ENCODE assay signal across 16 mouse cellular contexts in the genomic region with DNA sequence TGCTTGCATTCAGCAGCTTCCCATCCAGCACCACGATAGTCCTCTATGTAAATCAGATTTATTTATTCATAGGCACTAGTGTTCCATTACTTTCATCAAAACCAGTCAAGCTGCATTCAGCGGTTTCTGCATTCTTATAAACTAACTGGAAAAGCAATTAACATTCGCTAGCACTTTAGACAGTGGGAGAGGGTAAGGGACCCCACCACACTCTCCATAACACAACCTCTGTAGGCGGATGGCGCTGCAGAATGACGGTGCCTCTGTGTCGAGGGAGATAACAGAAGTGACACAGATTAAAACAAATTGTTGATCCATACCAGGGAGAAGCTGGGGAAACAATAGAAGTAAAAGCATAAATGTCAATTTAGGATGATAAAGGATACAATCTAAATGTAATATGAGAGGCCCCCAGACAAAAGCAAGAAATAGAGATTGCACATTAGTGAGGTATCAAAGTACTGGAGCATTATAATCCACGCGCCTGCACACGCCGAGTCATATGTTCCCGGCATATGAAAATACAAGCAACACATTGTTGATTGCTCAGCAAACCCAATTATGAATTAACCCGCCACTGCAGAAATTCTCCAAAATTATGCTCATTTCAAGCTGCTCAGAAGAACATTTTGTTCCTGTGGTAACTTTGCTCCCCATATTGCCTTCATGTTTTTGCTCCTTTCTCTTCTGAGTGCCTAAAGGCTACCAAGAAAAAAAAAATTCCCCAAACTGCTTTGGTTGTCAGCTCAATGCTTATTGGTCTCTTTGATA.
DNase-seq lines count a peak whose midpoint lies in the region; ATAC-seq and TF ChIP-seq lines count a peak whose summit lies in the region.
"Had no signal": no experiment of that assay in that cellular context is flagged by ENCODE, and none has a peak within 500 bp of the region (broad histone marks: within the 10 kb centered on the region; RNA-seq: fewer than 3 reads in every experiment).

No protein-coding gene starts in this region.

- no peak overlapping the region for H3K9ac ChIP-seq in kidney, postnatal 0 days (ENCODE audit: low read depth, low read length)
- H3K9ac ChIP-seq in neural tube, embryonic 12.5 days, result no peak overlapping the region
- H3K9ac ChIP-seq: embryonic facial prominence, embryonic 12.5 days; limb, embryonic 15.5 days; liver, postnatal 0 days had no signal

- H3K27me3 ChIP-seq in kidney, postnatal 0 days (ENCODE audit: insufficient read depth, low read length), result no peaks in the 10 kb centered on the region
- no peaks in the 10 kb centered on the region for H3K27me3 ChIP-seq in neural tube, embryonic 12.5 days (replicated peaks)
- H3K27me3 ChIP-seq in limb, embryonic 10.5 days (ENCODE audit: low read depth, poor library complexity, severe bottlenecking), result no peaks in the 10 kb centered on the region
- H3K27me3 ChIP-seq: embryonic facial prominence, embryonic 12.5 days; limb, embryonic 15.5 days had no signal

- DNase-seq in kidney, postnatal 0 days (ENCODE audit: low spot score), result peak; percentile 32
- DNase-seq in kidney, postnatal 14 days, result no peak
- DNase-seq in neural tube, embryonic 10.5 days (ENCODE audit: extremely low spot score, low spot score), result no peak
- DNase-seq in limb, embryonic 10.5 days (ENCODE audit: low spot score), result peak; percentile 28
- no peak for DNase-seq in thymus, postnatal 10 days (ENCODE audit: low spot score in 2 of 2)
- no peak for DNase-seq in adrenal gland, adult 2 months
- DNase-seq: cerebellum, adult 18-20 months; kidney, postnatal 36 days; liver, postnatal 0 days; lung, postnatal 4 days; right cerebral cortex, postnatal 14 days had no signal

- no peak overlapping the region for H3K4me3 ChIP-seq in kidney, postnatal 0 days (replicated peaks; ENCODE audit: low read depth, low read length)
- H3K4me3 ChIP-seq in neural tube, embryonic 12.5 days, result no peak overlapping the region
- H3K4me3 ChIP-seq in limb, embryonic 10.5 days, result no peak overlapping the region
- H3K4me3 ChIP-seq: embryonic facial prominence, embryonic 12.5 days; limb, embryonic 15.5 days had no signal

- H3K4me2 ChIP-seq in kidney, postnatal 0 days (ENCODE audit: low read length), result no peak overlapping the region
- H3K4me2 ChIP-seq in neural tube, embryonic 12.5 days (replicated peaks), result 0 out of 2 replicates have a peak overlapping the region, but pooled peaks have one; percentile 5
- H3K4me2 ChIP-seq: embryonic facial prominence, embryonic 12.5 days; limb, embryonic 15.5 days had no signal

- 57% methylated on average over 13 of the region's 13 CpGs for WGBS in kidney, postnatal 0 days
- WGBS in neural tube, embryonic 12.5 days, result 60% methylated on average over 13 of the region's 13 CpGs
- 68% methylated on average over 13 of the region's 13 CpGs for WGBS in limb, embryonic 10.5 days

- H3K9me3 ChIP-seq in kidney, postnatal 0 days (replicated peaks; ENCODE audit: low read length), result no peaks in the 10 kb centered on the region
- H3K9me3 ChIP-seq in neural tube, embryonic 12.5 days, result no peaks in the 10 kb centered on the region
- H3K9me3 ChIP-seq in limb, embryonic 10.5 days (replicated peaks), result no peaks in the 10 kb centered on the region
- H3K9me3 ChIP-seq: embryonic facial prominence, embryonic 12.5 days; limb, embryonic 15.5 days had no signal

- no peak overlapping the region for H3K27ac ChIP-seq in kidney, postnatal 0 days
- no peak overlapping the region for H3K27ac ChIP-seq in neural tube, embryonic 12.5 days
- no peak overlapping the region for H3K27ac ChIP-seq in limb, embryonic 10.5 days
- H3K27ac ChIP-seq: embryonic facial prominence, embryonic 12.5 days; limb, embryonic 15.5 days; stomach, postnatal 0 days had no signal

- no peak for TF ChIP-seq CTCF in kidney, postnatal 0 days (IDR thresholded peaks at IDR 0.05; ENCODE audit: low read depth)

- no peaks in the 10 kb centered on the region for H3K4me1 ChIP-seq in kidney, postnatal 0 days (replicated peaks; ENCODE audit: insufficient read depth, low read length)
- peaks cover 6% of the 10 kb centered on the region for H3K4me1 ChIP-seq in neural tube, embryonic 12.5 days
- H3K4me1 ChIP-seq in limb, embryonic 10.5 days, result peaks cover 45% of the 10 kb centered on the region

- ATAC-seq in kidney, postnatal 0 days (replicated peaks; ENCODE audit: low FRiP score, low read depth), result no peak
- no peak; the same call in 1 of the 2 replicates for ATAC-seq in neural tube, embryonic 12.5 days (ENCODE audit: low FRiP score, low read depth)
- ATAC-seq: intestine, postnatal 0 days; liver, postnatal 0 days had no signal

- no peaks in the 10 kb centered on the region for H3K36me3 ChIP-seq in kidney, postnatal 0 days (ENCODE audit: insufficient read depth, low read length)
- H3K36me3 ChIP-seq in neural tube, embryonic 12.5 days, result no peaks in the 10 kb centered on the region
- H3K36me3 ChIP-seq in limb, embryonic 10.5 days, result no peaks in the 10 kb centered on the region
- H3K36me3 ChIP-seq: embryonic facial prominence, embryonic 12.5 days; limb, embryonic 15.5 days had no signal

Comparison
In these comparisons a context has a peak if more than half of its experiments do, and no peak if none do; other contexts are left out.
1. DNase-seq: peak in kidney, postnatal 0 days (single experiment) and limb, embryonic 10.5 days (single experiment); none in kidney, postnatal 14 days (single experiment), neural tube, embryonic 10.5 days (single experiment), thymus, postnatal 10 days (0 of 2) and adrenal gland, adult 2 months (single experiment).